Mouse (Mus musculus): Measurements from ENCODE around the gene Wnt1. TPM values are rescaled to one million over a fixed set of nuclear protein-coding genes. Genes with fewer than 3 reads are reported as not detected.

Gene Wnt1
- total RNA-seq, 4 experiments from 2014 or later, result not detected

GRCm38 (mm10) chr15:98777762-98778161 is 11.9 kb upstream of the Wnt1 start, which contains the start of gene Wnt10b:
Gene Wnt10b (minus strand): TSS chr15:98778150.
- DNase-seq (ENCODE audit: low spot score in 2 of 2), result no peak

- DNase-seq (ENCODE audit: low spot score in 2 of 2), result no peak
These were observed 11.4 kb upstream of the Wnt1 start for GRCm38 (mm10) chr15:98778191-98778770.

- DNase-seq (ENCODE audit: low spot score in 2 of 2), result no peak
These were observed 10.9 kb upstream of the Wnt1 start for GRCm38 (mm10) chr15:98778806-98779205.

- peak; percentile 24 to 39 for DNase-seq (ENCODE audit: low spot score in 2 of 2)
These were observed 9.6 kb upstream of the Wnt1 start for GRCm38 (mm10) chr15:98780075-98780474.

- peak; percentile 38 to 48 for DNase-seq (ENCODE audit: low spot score in 2 of 2)
These were observed 9.1 kb upstream of the Wnt1 start for GRCm38 (mm10) chr15:98780573-98780972.

- no peak for DNase-seq (ENCODE audit: low spot score in 2 of 2)
These were observed 8.5 kb upstream of the Wnt1 start for GRCm38 (mm10) chr15:98781166-98781565.

- no peak for DNase-seq (ENCODE audit: low spot score in 2 of 2)
These were observed 3.9 kb upstream of the Wnt1 start for GRCm38 (mm10) chr15:98785744-98786143.

GRCm38 (mm10) chr15:98787930-98788329 is 1.7 kb upstream of the Wnt1 start:
- DNase-seq (ENCODE audit: low spot score in 2 of 2), result no peak

- no peak for DNase-seq (ENCODE audit: low spot score in 2 of 2)
These were observed 541 bp upstream of the Wnt1 start for GRCm38 (mm10) chr15:98788972-98789660.

GRCm38 (mm10) chr15:98790761-98791160 is 1.1 kb downstream of the Wnt1 start:
- no peak for DNase-seq (ENCODE audit: low spot score in 2 of 2)

- DNase-seq (ENCODE audit: low spot score in 2 of 2), result no peak
These were observed 1.6 kb downstream of the Wnt1 start for GRCm38 (mm10) chr15:98791221-98791620.

- DNase-seq (ENCODE audit: low spot score in 2 of 2), result no peak
These were observed 2.1 kb downstream of the Wnt1 start for GRCm38 (mm10) chr15:98791771-98792170.

GRCm38 (mm10) chr15:98792233-98793020 is 2.8 kb downstream of the Wnt1 start:
- DNase-seq (ENCODE audit: low spot score in 2 of 2), result no peak

- no peak for DNase-seq (ENCODE audit: low spot score in 2 of 2)
These were observed 3.6 kb downstream of the Wnt1 start for GRCm38 (mm10) chr15:98793141-98793698.

GRCm38 (mm10) chr15:98796803-98797595 is 7.3 kb downstream of the Wnt1 start:
- DNase-seq (ENCODE audit: low spot score in 2 of 2), result no peak

- no peak for DNase-seq (ENCODE audit: low spot score in 2 of 2)
These were observed 8.3 kb downstream of the Wnt1 start for GRCm38 (mm10) chr15:98797835-98798492.

- no peak for DNase-seq (ENCODE audit: low spot score in 2 of 2)
These were observed 9.2 kb downstream of the Wnt1 start for GRCm38 (mm10) chr15:98798903-98799302.

- DNase-seq (ENCODE audit: low spot score in 2 of 2), result peak; percentile 64 to 70
These were observed 9.7 kb downstream of the Wnt1 start for GRCm38 (mm10) chr15:98799396-98799795.

- DNase-seq (ENCODE audit: low spot score in 2 of 2), result no peak
These were observed 13.3 kb downstream of the Wnt1 start for GRCm38 (mm10) chr15:98802926-98803325.

GRCm38 (mm10) chr15:98804054-98804453 is 14.4 kb downstream of the Wnt1 start:
- DNase-seq (ENCODE audit: low spot score in 2 of 2), result peak; percentile 66 to 69
